ENCODE assay signal across 22 mouse cellular contexts in the genomic region with DNA sequence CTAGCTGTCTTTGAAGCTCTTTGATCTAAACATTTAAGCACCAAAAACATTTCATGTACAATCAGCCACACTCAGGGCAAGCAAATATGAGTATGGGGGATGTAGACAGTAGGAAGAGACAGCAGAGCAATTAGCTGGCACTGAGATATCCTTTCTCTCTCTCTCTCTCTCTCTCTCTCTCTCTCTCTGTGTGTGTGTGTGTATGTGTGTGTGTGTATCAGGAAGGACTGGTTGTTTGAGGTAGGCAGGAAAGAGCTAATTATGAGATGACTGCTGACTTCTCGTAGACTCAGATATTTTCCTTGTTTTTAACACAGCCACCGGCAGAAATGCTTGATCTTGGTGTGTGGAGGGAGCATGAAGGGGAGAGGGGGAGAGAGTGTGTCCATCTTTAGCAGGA. TPM values are rescaled to one million over a fixed set of nuclear protein-coding genes. Genes with fewer than 3 reads are reported as not detected.
A peak's percentile ranks its signal among the peaks of the same experiment; 100 is the strongest.
DNase-seq lines count a peak whose midpoint lies in the region; ATAC-seq and TF ChIP-seq lines count a peak whose summit lies in the region.
"Had no signal": no experiment of that assay in that cellular context is flagged by ENCODE, and none has a peak within 500 bp of the region (broad histone marks: within the 10 kb centered on the region; RNA-seq: fewer than 3 reads in every experiment).

No protein-coding gene starts in this region.

- no peak for TF ChIP-seq RAD21 in CH12.LX (IDR thresholded peaks at IDR 0.05; ENCODE audit: low read depth, low read length)

- TF ChIP-seq EP300 in heart, adult 2 months (IDR thresholded peaks at IDR 0.05; ENCODE audit: insufficient read depth, low read depth, low read length), result no peak
- TF ChIP-seq EP300 in CH12.LX (IDR thresholded peaks at IDR 0.05; ENCODE audit: low read length), result no peak

- H3K27me3 ChIP-seq in heart, adult 2 months (ENCODE audit: control insufficient read depth, insufficient read depth, low read length), result no peaks in the 10 kb centered on the region
- peaks cover 6% of the 10 kb centered on the region; the same call in 1 of the 2 replicates for H3K27me3 ChIP-seq in heart, embryonic 11.5 days (ENCODE audit: control insufficient read depth, insufficient read depth, low read length)
- H3K27me3 ChIP-seq in CH12.LX (replicated peaks), result peaks cover 12% of the 10 kb centered on the region
- H3K27me3 ChIP-seq: embryonic facial prominence, embryonic 12.5 days had no signal

- intact Hi-C loops in heart, adult 2 months (cut with DNase I), result loop anchor here (2.0 kb wide), 1 partner anchor 59 kb away; the partner anchor contains the start of gene Slfn8

- ATAC-seq in heart, embryonic 11.5 days (replicated peaks; ENCODE audit: insufficient number of reproducible peaks, low FRiP score, low TSS enrichment), result no peak
- peak; percentile 55 for ATAC-seq in inflammation-experienced regulatory T-cells, adult 6 months
- ATAC-seq: forebrain, embryonic 15.5 days; intestine, postnatal 0 days had no signal

- 28% methylated on average over 2 of the region's 2 CpGs for WGBS in heart, adult 2 months
- WGBS in heart, embryonic 11.5 days (ENCODE audit: insufficient replicate concordance), result 56% methylated on average over 2 of the region's 2 CpGs

- H3K9me3 ChIP-seq in heart, embryonic 11.5 days (replicated peaks; ENCODE audit: control insufficient read depth, low read length), result no peaks in the 10 kb centered on the region
- H3K9me3 ChIP-seq in CH12.LX (replicated peaks; ENCODE audit: low read length), result no peaks in the 10 kb centered on the region
- H3K9me3 ChIP-seq: embryonic facial prominence, embryonic 12.5 days; forebrain, embryonic 15.5 days; heart, embryonic 10.5 days; heart, embryonic 15.5 days; hindbrain, embryonic 10.5 days had no signal

- H3K27ac ChIP-seq in heart, adult 2 months, result no peak overlapping the region
- no peak overlapping the region for H3K27ac ChIP-seq in heart, embryonic 11.5 days (ENCODE audit: low read depth, low read length)
- no peak overlapping the region for H3K27ac ChIP-seq in CH12.LX (ENCODE audit: insufficient read depth, low read depth)
- H3K27ac ChIP-seq: embryonic facial prominence, embryonic 12.5 days; forebrain, embryonic 15.5 days; heart, embryonic 10.5 days; heart, embryonic 15.5 days; hindbrain, embryonic 10.5 days; hindbrain, embryonic 14.5 days had no signal

- H3K4me1 ChIP-seq in heart, adult 2 months (ENCODE audit: control insufficient read depth, insufficient read depth, low read length), result peaks cover 7% of the 10 kb centered on the region
- no peaks in the 10 kb centered on the region for H3K4me1 ChIP-seq in heart, embryonic 11.5 days (ENCODE audit: control insufficient read depth, insufficient read depth, low read length)
- H3K4me1 ChIP-seq in CH12.LX (ENCODE audit: control insufficient read depth in 1 of 2, insufficient read depth in 2 of 2), result peaks cover 9 to 20% of the 10 kb centered on the region in 2 experiments
- H3K4me1 ChIP-seq: embryonic facial prominence, embryonic 12.5 days; forebrain, embryonic 15.5 days; heart, embryonic 10.5 days; heart, embryonic 15.5 days; hindbrain, embryonic 10.5 days had no signal

- dilution Hi-C loops in CH12.LX (cut with MboI; ENCODE audit: extremely low pct_ligation_motif_present, extremely low pct_unique_long_range_greater_than_20kb, low sequenced_read_pairs), result no loop called here

- in situ Hi-C loops in CH12.LX (cut with MboI; ENCODE audit: low pct_ligation_motif_present, low pct_unique_long_range_greater_than_20kb, low sequenced_read_pairs), result no loop called here

- TF ChIP-seq POLR2A in heart, adult 2 months (IDR thresholded peaks at IDR 0.05; ENCODE audit: insufficient read depth, low read depth, low read length), result no peak
- TF ChIP-seq POLR2A in CH12.LX (IDR thresholded peaks at IDR 0.05; ENCODE audit: low read depth, low read length), result no peak

- H3K79me2 ChIP-seq in heart, adult 2 months (replicated peaks; ENCODE audit: control insufficient read depth, insufficient read depth, low read length), result 0 out of 2 replicates have a peak, but pooled peaks cover under 1% of the 10 kb centered on the region
- no peaks in the 10 kb centered on the region for H3K79me2 ChIP-seq in CH12.LX (replicated peaks; ENCODE audit: control insufficient read depth, extremely low read depth, insufficient read depth, poor library complexity, severe bottlenecking)

- H3K36me3 ChIP-seq in heart, adult 2 months (ENCODE audit: control insufficient read depth, insufficient read depth, low read length), result peaks cover 58% of the 10 kb centered on the region
- H3K36me3 ChIP-seq in heart, embryonic 11.5 days (ENCODE audit: control insufficient read depth, insufficient read depth, low read length), result no peaks in the 10 kb centered on the region
- H3K36me3 ChIP-seq in CH12.LX (replicated peaks in 1 of 2; ENCODE audit: control insufficient read depth in 1 of 2, insufficient read depth in 1 of 2, low read length in 1 of 2), result no peaks in the 10 kb centered on the region
- H3K36me3 ChIP-seq: embryonic facial prominence, embryonic 12.5 days; forebrain, embryonic 15.5 days; heart, embryonic 10.5 days; heart, embryonic 15.5 days; hindbrain, embryonic 10.5 days had no signal

- H3K4me2 ChIP-seq in heart, embryonic 11.5 days, result no peak overlapping the region
- peak overlapping the region; percentile 75 for H3K4me2 ChIP-seq in CH12.LX (ENCODE audit: insufficient read depth, low read depth, poor library complexity, severe bottlenecking)
- H3K4me2 ChIP-seq: embryonic facial prominence, embryonic 12.5 days; forebrain, embryonic 15.5 days; heart, embryonic 15.5 days; hindbrain, embryonic 14.5 days had no signal

- peak overlapping the region; percentile 30; the same call in 1 of the 2 replicates for H3K9ac ChIP-seq in heart, adult 2 months (ENCODE audit: low read depth, low read length)
- no peak overlapping the region for H3K9ac ChIP-seq in heart, embryonic 11.5 days (ENCODE audit: low read depth, low read length)
- H3K9ac ChIP-seq in CH12.LX (ENCODE audit: insufficient read depth, low read depth), result peak overlapping the region; percentile 5; the same call in 1 of the 2 replicates
- H3K9ac ChIP-seq: embryonic facial prominence, embryonic 12.5 days; forebrain, embryonic 15.5 days; heart, embryonic 15.5 days; hindbrain, embryonic 14.5 days had no signal

- H3K4me3 ChIP-seq in heart, adult 2 months, result no peak overlapping the region
- no peak overlapping the region for H3K4me3 ChIP-seq in heart, embryonic 11.5 days (ENCODE audit: low read depth, low read length)
- H3K4me3 ChIP-seq in CH12.LX (replicated peaks in 1 of 3; ENCODE audit: low read depth in 2 of 3, low read length in 2 of 3, poor library complexity in 1 of 3), result no peak overlapping the region
- H3K4me3 ChIP-seq: embryonic facial prominence, embryonic 12.5 days; forebrain, embryonic 15.5 days; heart, embryonic 10.5 days; heart, embryonic 15.5 days; hindbrain, embryonic 10.5 days had no signal

- no peak for TF ChIP-seq CTCF in heart, adult 2 months (IDR thresholded peaks at IDR 0.05)
- TF ChIP-seq CTCF in CH12.LX (conservative IDR thresholded peaks at IDR 0.05 in 1 of 2, IDR thresholded peaks at IDR 0.05 in 1 of 2; ENCODE audit: low read depth in 2 of 2, low read length in 2 of 2), result no peak

- no peak for DNase-seq in heart, adult 2 months
- peak; percentile 59 for DNase-seq in CD4-positive helper T cell, adult 2 months (ENCODE audit: low read depth, low spot score)
- DNase-seq in CH12.LX (ENCODE audit: extremely low read depth), result no peak
- DNase-seq in retina, embryonic 14.5 days (ENCODE audit: low spot score), result no peak
- no peak for DNase-seq in gastrocnemius, postnatal 4 days (ENCODE audit: low spot score in 2 of 2)
- DNase-seq: adrenal gland, adult 2 months; adrenal gland, postnatal 36 days; cerebellum, adult 9-10 months; cerebellum, postnatal 25 days; gastrocnemius, postnatal 14 days; heart, postnatal 14 days had no signal

RNA-seq across cellular contexts. Expression of gene Slfn5, which starts 10.6 kb away (rescaled TPM):
- total RNA-seq in heart, adult 2 months (2021), result 10 to 100 TPM; 54.1 to 59.2 TPM
- polyA plus RNA-seq in heart, adult 2 months (2012; rRNA removed), result 17.9 and 41.8 TPM in 2 replicates
- polyA plus RNA-seq in heart, embryonic 11.5 days (2014; fragmentation: Nextera tagmentation; extraction: Ambion mirVana), result 0.68 and 1.4 TPM in 2 replicates
- 0.17 and 0.67 TPM in 2 replicates for total RNA-seq in CH12.LX (2012; rRNA removed)
- 0.04 and 0.07 TPM in 2 replicates for total RNA-seq in CH12.LX (2014; rRNA removed)
- 0.07 and 0.11 TPM in 2 replicates for polyA plus RNA-seq in CH12.LX (2012; ENCODE audit: insufficient read length, low read depth)
- 10 to 100 TPM; 18.0 to 28.9 (median 27.4) TPM for polyA plus RNA-seq in inflammation-experienced regulatory T-cells, adult 6 months (2017; shearing (Covaris generic))
- total RNA-seq in gastrocnemius, postnatal 4 days (2021), result 10 to 100 TPM; 18.3 to 24.7 TPM

RNA-seq across cellular contexts. Expression of gene Slfn9, which starts 29.9 kb away (rescaled TPM):
- total RNA-seq in heart, adult 2 months (2021), result under 1 TPM; 0.82 to 0.99 TPM
- polyA plus RNA-seq in heart, adult 2 months (2012; rRNA removed), result 0.20 and 0.53 TPM in 2 replicates
- polyA plus RNA-seq in heart, embryonic 11.5 days (2014; fragmentation: Nextera tagmentation; extraction: Ambion mirVana), result 14.1 and 16.6 TPM in 2 replicates
- total RNA-seq in CH12.LX (2012; rRNA removed) (6.7 and 8.5 TPM in 2 replicates), CH12.LX (2014; rRNA removed) (6.3 and 6.4 TPM in 2 replicates)
- 11.5 and 12.4 TPM in 2 replicates for polyA plus RNA-seq in CH12.LX (2012; ENCODE audit: insufficient read length, low read depth)
- 10 to 100 TPM; 23.0 to 30.8 (median 23.2) TPM for polyA plus RNA-seq in inflammation-experienced regulatory T-cells, adult 6 months (2017; shearing (Covaris generic))
- 1 to 10 TPM; 7.5 to 7.8 TPM for total RNA-seq in gastrocnemius, postnatal 4 days (2021)

RNA-seq across cellular contexts. Expression of gene Unc45b, which starts 51.4 kb away (rescaled TPM):
- 100 to 1,000 TPM; 167 to 190 TPM for total RNA-seq in heart, adult 2 months (2021)
- polyA plus RNA-seq in heart, adult 2 months (2012; rRNA removed), result 107 and 159 TPM in 2 replicates
- polyA plus RNA-seq in heart, embryonic 11.5 days (2014; fragmentation: Nextera tagmentation; extraction: Ambion mirVana), result 174 and 220 TPM in 2 replicates
- 0.08 TPM in 1 of 2 replicates, not detected in the other for total RNA-seq in CH12.LX (2012; rRNA removed)
- 0.08 TPM in 1 of 2 replicates, not detected in the other for total RNA-seq in CH12.LX (2014; rRNA removed)
- polyA plus RNA-seq in CH12.LX (2012; ENCODE audit: insufficient read length, low read depth), result 0.19 and 0.26 TPM in 2 replicates
- under 1 TPM in 1 of 3 experiments, not detected in 2; 0.25 TPM for polyA plus RNA-seq in inflammation-experienced regulatory T-cells, adult 6 months (2017; shearing (Covaris generic))
- total RNA-seq in gastrocnemius, postnatal 4 days (2021), result 100 to 1,000 TPM; 115 to 124 TPM
- total RNA-seq: granulocyte monocyte progenitor cell, adult 5-6 weeks had no signal

RNA-seq across cellular contexts. Expression of gene Nle1, which starts 53.5 kb away (rescaled TPM):
- 10 to 100 TPM in 1 of 2 experiments, 1 to 10 TPM in 1; 8.4 to 11.4 TPM for total RNA-seq in heart, adult 2 months (2021)
- 17.7 and 24.0 TPM in 2 replicates for polyA plus RNA-seq in heart, adult 2 months (2012; rRNA removed)
- polyA plus RNA-seq in heart, embryonic 11.5 days (2014; fragmentation: Nextera tagmentation; extraction: Ambion mirVana), result 16.7 and 22.9 TPM in 2 replicates
- total RNA-seq in CH12.LX (2012; rRNA removed), result 69.1 and 80.0 TPM in 2 replicates
- total RNA-seq in CH12.LX (2014; rRNA removed), result 54.4 and 54.9 TPM in 2 replicates
- polyA plus RNA-seq in CH12.LX (2012; ENCODE audit: insufficient read length, low read depth), result 107 and 135 TPM in 2 replicates
- polyA plus RNA-seq in inflammation-experienced regulatory T-cells, adult 6 months (2017; shearing (Covaris generic)), result 10 to 100 TPM; 17.9 to 56.0 (median 48.0) TPM
- total RNA-seq in gastrocnemius, postnatal 4 days (2021), result 10 to 100 TPM; 22.3 to 27.4 TPM

RNA-seq across cellular contexts. Expression of gene Slfn8, which starts 58.9 kb away (rescaled TPM):
- under 1 TPM; 0.47 to 0.91 TPM for total RNA-seq in heart, adult 2 months (2021)
- 0.51 and 0.82 TPM in 2 replicates for polyA plus RNA-seq in heart, adult 2 months (2012; rRNA removed)
- polyA plus RNA-seq in heart, embryonic 11.5 days (2014; fragmentation: Nextera tagmentation; extraction: Ambion mirVana), result 0.29 and 0.39 TPM in 2 replicates
- total RNA-seq in CH12.LX (2012; rRNA removed), result 6.3 and 7.7 TPM in 2 replicates
- 3.3 and 3.4 TPM in 2 replicates for total RNA-seq in CH12.LX (2014; rRNA removed)
- polyA plus RNA-seq in CH12.LX (2012; ENCODE audit: insufficient read length, low read depth), result 3.5 and 4.1 TPM in 2 replicates
- 10 to 100 TPM; 52.4 to 79.0 (median 67.6) TPM for polyA plus RNA-seq in inflammation-experienced regulatory T-cells, adult 6 months (2017; shearing (Covaris generic))
- total RNA-seq in gastrocnemius, postnatal 4 days (2021), result under 1 TPM; 0.42 to 0.52 TPM
- polyA plus RNA-seq: C2C12 had no signal

Comparison
In these comparisons a context has a peak if more than half of its experiments do, and no peak if none do; other contexts are left out.
1. RNA of gene Unc45b, which starts 51.4 kb away (polyA plus RNA-seq): 174 to 220 TPM in heart, embryonic 11.5 days and 107 to 159 TPM in heart, adult 2 months; 0.19 to 0.26 TPM in CH12.LX and 0.25 TPM in inflammation-experienced regulatory T-cells, adult 6 months; every median in the first group is over 10 times any median in the second.